8 mouse cellular contexts compared by ENCODE assay signal in genomic region chr6:32590979-32591758, GRCm38 (mm10). TPM values are rescaled to one million over a fixed set of nuclear protein-coding genes. Genes with fewer than 3 reads are reported as not detected.
DNase-seq lines count a peak whose midpoint lies in the region; ATAC-seq and TF ChIP-seq lines count a peak whose summit lies in the region.
"Had no signal": no experiment of that assay in that cellular context is flagged by ENCODE, and none has a peak within 500 bp of the region (broad histone marks: within the 10 kb centered on the region; RNA-seq: fewer than 3 reads in every experiment).

No protein-coding gene starts in this region.

- no peak overlapping the region for H3K4me3 ChIP-seq in ES-E14 (ENCODE audit: insufficient read depth in 1 of 2, low read depth in 1 of 2, low read length in 2 of 2, poor library complexity in 1 of 2, severe bottlenecking in 1 of 2)
- H3K4me3 ChIP-seq in cortical plate, adult 2 months (ENCODE audit: insufficient read depth, low read length) = no peak overlapping the region
- no peak overlapping the region for H3K4me3 ChIP-seq in lung, embryonic 14.5 days (ENCODE audit: low read depth, low read length)
- no peak overlapping the region for H3K4me3 ChIP-seq in small intestine, adult 2 months (ENCODE audit: low read depth, low read length)
- H3K4me3 ChIP-seq: heart, embryonic 15.5 days had no signal

- no peaks in the 10 kb centered on the region for H3K9me3 ChIP-seq in ES-E14 (ENCODE audit: control insufficient read depth, insufficient read depth, low read depth, low read length)
- H3K9me3 ChIP-seq in lung, embryonic 14.5 days (ENCODE audit: low read depth, low read length) = no peaks in the 10 kb centered on the region
- H3K9me3 ChIP-seq: heart, embryonic 15.5 days had no signal

- peaks cover 0 to 2% of the 10 kb centered on the region in 2 experiments; a peak in 1 of 4 replicates for H3K4me1 ChIP-seq in ES-E14 (ENCODE audit: control insufficient read depth in 2 of 2, insufficient read depth in 2 of 2, low read length in 2 of 2, poor library complexity in 1 of 2)
- no peaks in the 10 kb centered on the region for H3K4me1 ChIP-seq in cortical plate, adult 2 months (ENCODE audit: control insufficient read depth, insufficient read depth, low read length)
- no peaks in the 10 kb centered on the region for H3K4me1 ChIP-seq in lung, embryonic 14.5 days (ENCODE audit: insufficient read depth)
- peaks cover 8% of the 10 kb centered on the region for H3K4me1 ChIP-seq in small intestine, adult 2 months (ENCODE audit: control insufficient read depth, insufficient read depth, insufficient read length, low read length)

- no peaks in the 10 kb centered on the region for H3K36me3 ChIP-seq in ES-E14 (ENCODE audit: control insufficient read depth, insufficient read depth, low read length, poor library complexity, severe bottlenecking)
- no peaks in the 10 kb centered on the region for H3K36me3 ChIP-seq in lung, embryonic 14.5 days (ENCODE audit: insufficient read depth)
- H3K36me3 ChIP-seq in small intestine, adult 2 months (ENCODE audit: control insufficient read depth, insufficient read depth, low read length) = no peaks in the 10 kb centered on the region
- H3K36me3 ChIP-seq: heart, embryonic 15.5 days had no signal

- no peak overlapping the region for H3K9ac ChIP-seq in ES-E14 (ENCODE audit: insufficient read depth, low read depth, low read length, poor library complexity, severe bottlenecking)
- H3K9ac ChIP-seq in lung, embryonic 14.5 days = no peak overlapping the region
- H3K9ac ChIP-seq: heart, embryonic 15.5 days had no signal

- peaks cover 39% of the 10 kb centered on the region for H3K27me3 ChIP-seq in lung, embryonic 14.5 days (ENCODE audit: insufficient read depth, low read length)
- H3K27me3 ChIP-seq in small intestine, adult 2 months (ENCODE audit: control insufficient read depth, insufficient read depth, low read length) = peaks cover 24% of the 10 kb centered on the region

- H3K4me2 ChIP-seq in lung, embryonic 14.5 days = no peak overlapping the region
- H3K4me2 ChIP-seq: heart, embryonic 15.5 days had no signal

- 27% methylated on average over 13 of the region's 13 CpGs for WGBS in lung, embryonic 14.5 days
- 28% methylated on average over 13 of the region's 13 CpGs for WGBS in small intestine, adult 2 months

- H3K27ac ChIP-seq in ES-E14 (ENCODE audit: insufficient read depth, low read depth, low read length, poor library complexity, severe bottlenecking) = no peak overlapping the region
- no peak overlapping the region for H3K27ac ChIP-seq in cortical plate, adult 2 months (ENCODE audit: insufficient read depth, low read length)
- no peak overlapping the region for H3K27ac ChIP-seq in lung, embryonic 14.5 days (ENCODE audit: low read depth)
- H3K27ac ChIP-seq in small intestine, adult 2 months (ENCODE audit: insufficient read depth, low read depth, low read length) = no peak overlapping the region
- H3K27ac ChIP-seq: heart, embryonic 15.5 days had no signal

- in situ Hi-C loops in ES-E14 (cut with MboI; ENCODE audit: low sequenced_read_pairs in 2 of 2, unreplicated experiment in 2 of 2) = loop anchor here in 1 of 2 experiments (25.0 kb wide), 1 partner anchor 929 kb away; no protein-coding TSS in a partner anchor

- intact Hi-C loops in heart, postnatal 10 days (cut with DNase I) = loop anchor here (1.0 to 10.0 kb wide), 5 partner anchors 263 to 929 kb away; no protein-coding TSS in a partner anchor

- peak; percentile 39; the same call in 1 of the 2 replicates for ATAC-seq in lung, embryonic 14.5 days (ENCODE audit: insufficient read depth)

- DNase-seq in ES-E14 (ENCODE audit: low read depth, low spot score) = peak; percentile 58
- DNase-seq in adrenal gland, adult 2 months = peak; percentile 75
- DNase-seq in heart, postnatal 10 days = peak; percentile 83 to 92
- DNase-seq in layer of hippocampus, adult 9-10 months (ENCODE audit: low spot score) = peak; percentile 74
- peak; percentile 92 for DNase-seq in lung, embryonic 14.5 days

- no peak for TF ChIP-seq POLR2A in cortical plate, adult 2 months (IDR thresholded peaks at IDR 0.05; ENCODE audit: extremely low read depth, insufficient read depth, low read length)
- no peak for TF ChIP-seq POLR2A in small intestine, adult 2 months (IDR thresholded peaks at IDR 0.05; ENCODE audit: low read depth, low read length)

- TF ChIP-seq CTCF in cortical plate, adult 2 months (IDR thresholded peaks at IDR 0.05; ENCODE audit: extremely low read depth, insufficient read depth, low read length) = peak; percentile 80
- peak; percentile 85 for TF ChIP-seq CTCF in lung, embryonic 14.5 days (IDR thresholded peaks at IDR 0.05; ENCODE audit: low read depth)
- peak; percentile 59; the same call in 1 of the 2 replicates for TF ChIP-seq CTCF in small intestine, adult 2 months (IDR thresholded peaks at IDR 0.05; ENCODE audit: extremely low read depth, insufficient read length, insufficient replicate concordance, low read depth, low read length)

TF ChIP-seq in ES-E14, 5 proteins besides CTCF, POLR2A, EP300 and RAD21:
- TF ChIP-seq MAFK (IDR thresholded peaks at IDR 0.05; ENCODE audit: insufficient read depth, low read depth, low read length) (no peak), CHD2 (IDR thresholded peaks at IDR 0.05; ENCODE audit: low read depth, low read length) (no peak), ZC3H11A (IDR thresholded peaks at IDR 0.05; ENCODE audit: borderline replicate concordance, low read depth, low read length) (peak; percentile 93), ZNF384 (IDR thresholded peaks at IDR 0.05; ENCODE audit: low read depth, low read length) (no peak)
TF ChIP-seq in ES-E14: peak in this region for 1.

RNA-seq across cellular contexts. Expression of gene Plxna4, which starts 3.2 kb away (rescaled TPM):
- 0.98 and 1.3 TPM in 2 replicates for total RNA-seq in ES-E14 (2012; rRNA removed)
- 1 to 10 TPM; 4.9 to 6.4 TPM for total RNA-seq in adrenal gland, adult 2 months (2021)
- polyA plus RNA-seq in adrenal gland, adult 2 months (2012; rRNA removed) = 1.1 and 1.7 TPM in 2 replicates
- 14.9 and 17.5 TPM in 2 replicates for polyA plus RNA-seq in cortical plate, adult 2 months (2012; rRNA removed)
- total RNA-seq in heart, postnatal 10 days (2021) = 10 to 100 TPM; 25.4 to 26.9 TPM
- polyA plus RNA-seq in lung, embryonic 14.5 days (2014; fragmentation: Nextera tagmentation; extraction: Ambion mirVana) = 2.4 and 2.6 TPM in 2 replicates
- polyA plus RNA-seq in small intestine, adult 2 months (2012; rRNA removed) = 0.48 and 0.67 TPM in 2 replicates
